Mouse (Mus musculus) left cerebral cortex, postnatal 4 days (tissue): ENCODE results near the gene Usp8. TPM values are rescaled to one million over a fixed set of nuclear protein-coding genes. Genes with fewer than 3 reads are reported as not detected.

ENCODE experiments used
- DNase-seq: peaks from one replicate; pipeline ENCODE4 v3.0.0-alpha.2; 2022
- intact Hi-C: fragments of 180-260 bp; cut with DNase I; formaldehyde crosslinking; loops from one replicate; pipeline ENCODE4 v1.15.1; 2025
- total RNA-seq, 2 experiments: library from RNA; stranded (reverse); gene quantifications; 2 replicates each; pipeline ENCODE4 v1.2.3; 2021

The Usp8 gene
- 10 to 100 TPM; 28.0 to 28.2 TPM for total RNA-seq

DNA sequence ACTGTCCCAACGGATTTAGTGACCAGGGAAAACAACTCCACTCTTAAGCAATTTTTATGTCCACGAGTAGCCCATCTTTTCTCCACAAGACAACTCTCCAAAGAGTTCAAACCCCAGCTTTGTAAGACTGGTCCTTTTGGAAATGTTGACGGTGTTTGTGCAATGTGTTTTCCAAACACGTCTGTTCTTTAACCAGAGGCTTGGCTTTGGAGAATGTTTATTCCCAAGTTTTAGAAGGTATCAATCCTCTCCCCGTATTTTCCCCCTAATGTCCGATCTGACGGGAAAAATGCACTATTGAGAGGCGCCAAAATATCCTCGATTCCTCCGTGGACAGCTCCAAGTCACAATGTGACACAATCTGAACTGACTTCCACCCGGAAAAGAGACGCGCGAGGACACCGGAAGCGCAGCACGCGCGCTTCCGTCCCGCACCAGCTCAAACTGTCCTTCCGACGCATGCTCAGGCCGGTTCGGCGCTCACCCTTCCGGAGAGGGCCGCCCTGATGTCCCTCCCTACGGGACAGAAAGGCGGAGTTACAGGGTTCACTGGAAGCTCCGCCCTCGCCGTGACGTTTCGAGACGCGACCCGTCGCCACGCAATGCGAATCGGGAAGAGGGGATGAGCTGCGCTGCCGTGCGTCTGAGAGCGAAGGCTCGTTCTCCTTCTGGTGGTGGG is at the start of gene Usp8:
TSS of gene Usp8 (plus strand) at position 570 of the 679 bp plus-strand sequence.
- peak; percentile 98 for DNase-seq
- intact Hi-C loops, result no loop called here

DNA sequence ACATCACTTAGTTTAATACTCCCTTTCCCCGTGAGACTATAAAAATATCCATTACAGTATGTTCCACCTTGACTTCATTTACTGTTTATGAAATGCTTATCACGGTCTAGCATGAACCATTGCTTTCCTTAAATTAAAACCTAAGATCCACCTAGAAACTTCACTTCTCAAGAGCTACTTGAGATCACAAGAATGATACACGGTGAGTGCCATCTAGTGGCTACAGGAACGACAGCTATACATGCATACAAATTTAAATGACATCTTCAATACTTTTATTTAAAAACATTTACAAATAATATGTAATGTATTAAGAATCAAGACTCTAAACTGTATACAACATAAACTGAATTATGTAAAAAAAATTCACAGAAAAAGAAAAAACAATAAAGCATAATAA is 43.6 kb upstream of the Usp8 start:
- peak; percentile 4 for DNase-seq
- intact Hi-C loops, result loop anchor here (5.0 kb wide), 1 partner anchor 66 kb away; no protein-coding TSS in a partner anchor

DNA sequence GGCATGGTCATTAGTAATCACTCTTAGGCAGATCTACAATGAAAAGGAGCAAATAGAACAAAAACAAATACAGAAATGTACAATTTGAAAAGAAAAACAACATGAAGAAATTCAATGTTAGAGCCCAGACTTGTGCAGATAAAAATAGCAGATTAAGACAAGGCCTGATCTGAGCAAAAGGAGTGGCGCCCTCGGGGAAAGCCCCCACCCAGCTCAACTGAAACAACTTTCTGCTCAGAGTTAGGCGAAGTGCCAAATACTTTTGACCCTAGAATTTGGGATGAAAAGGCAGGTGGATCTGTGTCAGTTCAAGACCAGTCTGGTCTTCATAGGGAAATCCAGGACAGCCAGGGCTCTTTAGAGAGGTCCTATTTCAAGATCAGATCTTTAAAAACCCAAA is 41.1 kb upstream of the Usp8 start:
- intact Hi-C loops, result no loop called here
- no peak for DNase-seq

DNA sequence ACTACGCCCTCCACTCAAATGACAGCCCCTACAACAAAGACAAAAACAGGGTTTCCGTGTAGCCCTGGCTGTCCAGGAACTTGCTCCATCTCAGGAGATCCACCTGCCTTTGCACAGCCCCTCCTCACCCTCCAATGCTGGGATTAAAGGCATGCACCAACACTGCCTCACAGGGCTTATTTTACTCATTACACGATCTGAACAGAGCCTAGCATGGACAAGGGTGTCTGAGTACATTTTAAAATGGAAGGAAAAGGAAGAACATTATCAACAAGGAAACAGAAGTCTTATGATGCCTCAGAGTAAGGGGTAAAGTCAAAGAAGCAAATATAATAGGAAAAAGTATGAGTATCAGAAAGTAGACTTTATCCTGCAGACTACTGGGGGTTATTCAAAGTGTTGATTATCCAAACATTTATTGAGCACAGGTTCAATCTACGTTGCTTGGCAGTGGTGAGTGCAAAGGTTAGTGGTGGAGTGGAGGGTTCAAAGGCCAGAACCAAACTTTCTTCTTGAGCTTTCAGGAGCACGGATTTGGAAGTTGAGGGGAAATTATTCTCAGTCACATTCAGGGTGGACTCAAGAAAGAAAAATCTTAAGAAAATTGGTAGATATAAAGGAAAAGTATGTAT is 38.4 kb upstream of the Usp8 start:
- no peak for DNase-seq
- intact Hi-C loops, result no loop called here

DNA sequence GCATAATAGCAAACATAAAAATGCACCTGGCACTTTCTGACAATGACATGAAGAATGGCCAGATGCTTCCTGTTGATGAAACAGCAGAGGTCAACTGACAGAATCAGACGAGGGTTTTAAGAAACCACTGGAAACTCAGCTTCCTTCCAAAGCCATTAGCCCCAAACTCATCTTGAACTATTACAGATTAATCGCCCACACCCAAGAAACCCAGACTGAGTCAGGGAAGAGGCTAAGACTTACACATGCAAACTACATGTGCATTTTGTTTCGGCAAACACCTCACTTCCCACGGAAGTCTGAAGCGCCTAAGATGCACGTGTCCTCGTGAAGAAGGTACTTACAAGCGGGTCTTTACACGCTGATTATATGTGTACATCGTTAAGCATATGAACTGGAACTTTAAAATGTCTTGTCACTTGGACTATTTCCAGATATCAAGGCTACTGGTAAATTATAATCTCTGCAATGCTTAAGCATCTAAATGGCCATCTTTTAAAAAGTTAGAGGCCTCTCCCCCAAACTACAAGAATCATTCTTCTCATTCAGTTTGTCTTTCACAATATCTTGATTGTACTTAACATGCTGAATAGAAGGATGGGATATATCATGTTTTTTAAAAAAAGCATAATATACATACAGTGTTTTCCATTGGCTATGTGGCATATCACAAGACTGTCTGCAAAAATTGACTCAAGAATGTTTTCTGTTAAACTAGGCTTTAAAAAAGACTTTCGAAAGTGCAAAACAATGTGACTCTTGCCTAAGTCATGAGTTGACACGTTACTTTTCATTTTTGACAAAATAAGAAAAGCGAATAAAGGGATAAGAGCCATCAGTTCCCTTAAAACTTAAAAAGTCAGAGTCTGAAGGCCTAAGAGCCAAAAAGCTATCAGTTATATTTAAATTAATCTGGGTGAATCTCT is 33.5 kb upstream of the Usp8 start:
- no peak for DNase-seq
- intact Hi-C loops, result no loop called here

DNA sequence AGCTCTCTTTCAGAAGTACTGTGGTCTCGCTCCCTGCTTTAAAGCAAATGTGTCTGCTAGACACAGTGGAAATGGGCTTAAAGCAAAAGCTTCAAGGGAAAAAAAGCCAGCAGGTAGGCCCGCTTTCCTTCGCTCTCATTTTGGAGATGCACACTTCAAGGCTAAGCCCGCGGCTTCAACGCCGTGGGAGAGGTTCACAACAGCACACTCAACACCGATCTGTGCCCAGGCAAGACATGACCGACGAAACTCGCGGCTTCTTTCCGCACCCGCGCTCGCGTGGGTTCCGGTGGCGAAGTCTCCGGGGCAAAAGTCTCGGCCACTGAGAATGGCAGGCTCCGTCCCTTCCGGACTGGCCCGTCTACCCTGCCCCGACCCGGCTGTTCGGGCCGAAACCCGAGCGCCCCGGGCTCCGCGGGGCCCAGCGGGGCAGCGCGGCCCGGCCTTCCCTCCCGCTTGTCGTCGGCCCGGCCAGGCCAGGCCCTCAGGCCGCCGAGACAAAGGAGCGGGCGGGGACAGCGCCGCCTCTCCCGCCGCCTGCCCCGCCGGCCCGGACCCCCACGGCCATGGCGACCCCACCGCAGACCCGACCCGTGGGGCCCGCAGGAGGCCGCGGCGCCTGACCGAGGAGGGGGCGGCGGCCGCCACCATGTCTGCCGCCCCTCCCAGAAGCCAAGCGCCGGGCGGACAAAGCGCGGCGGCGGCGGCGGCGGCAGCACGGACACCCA is 32.5 kb upstream of the Usp8 start:
- DNase-seq, result no peak
- intact Hi-C loops, result loop anchor here (1.0 kb wide), 1 partner anchor 16 kb away; no protein-coding TSS in a partner anchor

DNA sequence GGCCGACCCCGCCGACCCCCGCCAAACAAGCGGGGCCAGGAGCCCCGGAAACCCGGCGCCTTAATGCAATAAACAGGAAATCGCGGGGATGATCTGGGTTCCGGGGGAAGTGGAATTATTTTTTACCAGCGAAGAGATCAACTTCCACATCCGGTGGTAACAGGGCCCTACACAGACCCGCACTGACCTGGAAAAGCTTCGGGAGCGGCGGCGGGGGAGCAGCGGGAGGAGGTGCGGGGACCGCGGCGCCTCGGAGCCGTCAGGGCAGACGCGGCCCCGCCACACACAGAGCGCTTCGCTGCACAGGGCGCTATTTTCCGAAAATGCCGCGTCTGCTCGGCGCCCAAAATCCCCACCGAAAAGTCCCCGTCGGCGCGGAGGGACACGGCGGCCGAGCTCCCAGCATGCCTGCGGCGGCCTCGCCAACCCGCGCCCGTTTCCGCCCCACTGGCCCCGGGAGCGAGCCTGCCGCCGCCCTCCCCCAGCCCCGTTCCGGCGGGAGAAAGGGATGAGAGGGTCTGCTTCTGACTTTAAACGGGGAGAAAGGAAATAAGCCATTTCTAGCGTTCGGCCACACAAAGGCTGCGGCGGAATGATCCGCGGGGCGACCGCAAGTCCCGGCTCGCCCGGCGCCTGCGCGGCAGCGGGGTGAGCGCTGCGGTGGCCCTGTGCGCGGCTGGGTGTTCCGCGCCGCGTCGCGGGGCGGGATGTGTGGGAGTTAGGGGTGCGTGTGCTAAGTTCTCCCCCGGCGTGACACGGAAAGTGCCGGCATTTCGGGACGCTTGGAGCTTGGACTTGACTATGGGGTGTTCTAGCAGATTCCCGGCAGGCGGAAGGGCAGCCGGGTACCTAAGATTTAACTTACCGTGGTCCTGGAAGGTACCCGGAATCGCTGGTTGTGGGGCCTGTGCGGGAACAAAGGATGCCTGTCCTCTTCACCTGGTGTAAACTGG is 31.7 kb upstream of the Usp8 start:
- intact Hi-C loops, result loop anchor here (1.0 kb wide), 1 partner anchor 17 kb away; no protein-coding TSS in a partner anchor
- DNase-seq, result peak; percentile 86

DNA sequence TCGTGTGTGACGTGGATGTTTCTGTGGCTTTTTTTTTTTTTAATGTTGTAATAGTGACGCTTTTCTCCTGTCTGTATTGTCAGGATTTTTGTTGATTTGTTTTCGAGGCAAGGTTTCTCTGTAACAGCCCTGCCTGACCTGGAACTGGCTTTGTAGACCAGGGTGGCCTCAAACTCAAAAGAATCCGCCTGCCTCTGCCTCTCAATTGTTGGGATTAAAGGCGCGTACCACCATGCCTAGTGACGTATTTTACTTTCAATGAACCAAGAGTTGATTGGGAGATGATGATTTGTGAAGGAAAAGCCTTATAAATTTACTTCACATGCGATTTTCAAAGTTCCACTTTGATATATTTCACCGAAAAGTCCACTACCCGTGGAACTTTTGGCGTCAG is 31.0 kb upstream of the Usp8 start, which contains the start of gene Gabpb1:
TSS of gene Gabpb1 (minus strand) at position 216 of the 394 bp plus-strand sequence.
- intact Hi-C loops, result no loop called here
- no peak for DNase-seq

DNA sequence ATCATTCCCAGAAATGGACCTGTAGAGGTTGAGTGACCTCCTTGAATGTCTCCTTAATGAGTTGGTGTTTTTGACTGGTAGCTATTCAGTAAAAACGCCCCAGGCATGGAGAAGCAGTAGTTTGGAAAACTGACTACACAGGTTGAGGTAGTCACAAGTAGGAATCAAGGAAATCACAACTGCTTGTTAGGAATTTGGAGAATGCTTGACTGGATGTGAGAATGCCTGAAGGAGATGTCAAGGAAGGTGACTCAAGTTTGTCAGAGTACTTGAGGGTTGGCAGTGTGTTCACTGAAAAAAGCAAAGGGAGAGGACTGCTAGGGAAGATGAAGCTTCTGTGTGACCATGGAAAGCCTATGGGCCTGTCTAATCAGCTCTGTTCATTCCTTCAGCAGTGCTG is 29.8 kb upstream of the Usp8 start:
- intact Hi-C loops, result no loop called here
- no peak for DNase-seq

DNA sequence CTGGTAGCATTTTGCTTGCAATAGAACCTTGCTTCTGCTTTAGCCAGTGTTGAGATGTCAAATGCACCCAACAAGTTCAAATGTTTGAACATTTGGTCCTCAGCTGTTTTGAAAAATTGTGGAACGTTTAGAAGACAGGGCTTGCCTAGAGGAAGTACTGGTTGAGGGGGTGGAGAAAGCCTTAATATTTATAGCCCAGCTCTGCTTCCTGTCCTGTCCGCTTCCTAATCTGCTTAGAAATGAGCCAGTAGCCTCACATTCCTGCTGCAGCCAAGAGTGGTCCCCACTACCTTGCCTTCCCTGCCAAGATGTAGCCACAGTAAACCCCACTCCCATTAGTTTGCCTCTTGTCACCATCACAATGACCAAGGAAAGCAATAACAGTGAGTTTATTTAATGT is 24.8 kb upstream of the Usp8 start:
- intact Hi-C loops, result no loop called here
- DNase-seq, result no peak

DNA sequence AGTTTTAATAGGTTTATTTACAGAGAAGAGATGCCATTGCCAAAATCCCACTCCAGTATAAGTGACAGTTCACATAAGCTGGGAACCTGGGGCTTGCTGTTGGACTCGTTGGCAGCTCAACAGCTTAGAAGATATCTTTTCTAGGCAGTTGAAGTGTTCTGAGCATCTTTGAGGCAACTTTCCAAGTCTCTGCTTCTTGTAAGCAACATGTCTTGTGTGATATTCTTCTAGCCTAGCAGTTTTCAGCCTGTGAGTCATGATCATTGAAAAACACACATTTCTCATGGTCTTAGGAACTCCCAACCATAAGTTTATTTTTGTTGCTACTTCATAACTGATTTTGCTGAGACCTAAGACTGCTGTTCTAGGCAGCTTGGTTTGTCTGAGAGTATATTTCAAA is 24.2 kb upstream of the Usp8 start:
- no peak for DNase-seq
- intact Hi-C loops, result no loop called here

DNA sequence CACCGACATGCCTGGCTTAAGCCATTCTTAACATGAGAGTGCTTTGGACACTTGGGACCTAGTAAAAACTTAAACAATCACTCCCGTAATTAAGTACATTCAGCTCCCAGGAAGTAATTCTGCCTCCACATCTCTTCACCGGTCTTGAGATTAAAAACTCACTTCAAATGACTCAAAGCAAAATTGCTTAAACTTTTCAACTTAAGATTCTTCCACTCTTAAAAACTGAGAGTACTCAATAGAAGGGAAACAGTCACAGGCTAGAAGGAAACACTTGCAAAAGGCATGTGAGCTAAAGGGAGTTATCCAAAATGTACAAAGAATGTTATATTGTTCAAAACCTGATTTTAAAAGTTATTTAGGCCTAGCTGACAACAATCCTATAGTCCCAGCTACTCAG is 15.8 kb upstream of the Usp8 start:
- DNase-seq, result no peak
- intact Hi-C loops, result no loop called here

DNA sequence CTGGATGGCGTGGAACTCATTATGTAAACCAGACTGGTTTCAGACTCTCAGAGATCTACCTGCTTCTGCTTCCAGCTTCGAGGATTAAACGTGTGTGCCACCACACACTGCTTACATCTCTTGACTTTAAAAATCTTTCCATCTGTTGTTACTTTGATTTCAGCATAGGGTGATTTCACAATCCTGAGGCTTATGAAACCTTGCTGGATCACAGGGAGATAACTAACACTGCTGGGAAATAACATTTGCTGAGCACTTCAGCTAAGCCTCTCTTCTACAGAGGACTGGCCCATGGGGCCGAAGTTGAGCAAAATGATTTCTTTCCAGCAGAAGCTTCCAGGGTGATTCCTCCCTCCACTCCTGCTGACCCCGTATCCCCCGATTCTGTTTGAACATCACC is 11.8 kb upstream of the Usp8 start:
- DNase-seq, result no peak
- intact Hi-C loops, result no loop called here

DNA sequence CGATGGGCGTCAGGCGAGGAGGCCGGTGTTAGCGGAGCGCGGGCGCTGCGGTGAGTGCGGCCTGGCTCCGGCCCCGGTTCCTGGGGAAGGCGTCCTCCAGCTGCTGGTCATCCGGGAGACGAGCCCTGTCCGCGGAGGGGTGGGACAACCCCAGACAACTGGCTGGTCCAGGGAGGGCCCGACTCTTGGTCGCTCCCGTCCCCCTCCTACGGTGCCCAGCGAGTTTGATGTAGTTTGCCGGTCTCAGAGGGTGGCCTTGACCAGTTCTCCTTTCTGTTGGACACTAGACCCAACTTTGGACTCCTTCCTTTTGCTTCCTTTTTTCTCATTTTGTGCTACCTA is 281 bp downstream of the Usp8 start:
- DNase-seq, result no peak
- intact Hi-C loops, result no loop called here

DNA sequence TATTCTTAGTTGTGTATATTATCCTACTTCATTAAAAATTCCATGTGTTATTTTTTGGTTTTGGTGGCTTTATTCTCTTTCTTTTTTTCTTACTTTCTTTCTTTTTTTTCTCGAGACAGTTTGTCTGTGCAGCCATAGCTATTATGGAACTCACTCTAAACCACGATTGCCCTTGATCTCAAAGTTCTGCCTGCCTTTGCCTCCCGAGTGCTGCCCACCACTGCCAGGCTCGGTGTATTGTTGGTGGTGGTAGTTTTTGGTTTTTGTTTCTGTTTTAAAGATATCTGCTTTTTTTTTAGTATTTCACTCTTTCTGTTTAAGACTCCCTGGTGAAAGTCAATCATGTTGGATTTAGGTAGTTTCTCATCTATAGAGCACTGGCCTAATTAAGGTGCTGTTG is 1.2 kb downstream of the Usp8 start:
- intact Hi-C loops, result no loop called here
- DNase-seq, result no peak

DNA sequence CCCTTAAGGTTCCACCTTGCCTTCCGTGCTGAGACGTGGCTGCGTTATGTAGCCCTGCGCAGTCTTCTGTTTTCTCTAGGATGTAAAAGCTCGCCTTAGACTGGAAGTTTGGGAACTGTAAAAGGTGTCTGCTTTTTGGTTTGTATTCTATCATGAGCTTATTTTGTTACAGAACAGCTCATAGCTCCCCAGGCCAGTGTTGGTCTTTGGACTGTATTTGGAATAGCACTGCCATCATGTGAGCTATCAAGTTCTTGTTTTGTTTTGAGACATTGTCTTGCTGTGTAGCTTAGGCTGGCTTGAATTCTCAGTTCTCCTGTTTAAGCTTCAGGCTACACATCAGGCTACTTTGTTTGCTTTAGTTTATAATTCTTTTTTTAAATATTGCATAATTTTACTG is 5.4 kb downstream of the Usp8 start:
- no peak for DNase-seq
- intact Hi-C loops, result no loop called here

DNA sequence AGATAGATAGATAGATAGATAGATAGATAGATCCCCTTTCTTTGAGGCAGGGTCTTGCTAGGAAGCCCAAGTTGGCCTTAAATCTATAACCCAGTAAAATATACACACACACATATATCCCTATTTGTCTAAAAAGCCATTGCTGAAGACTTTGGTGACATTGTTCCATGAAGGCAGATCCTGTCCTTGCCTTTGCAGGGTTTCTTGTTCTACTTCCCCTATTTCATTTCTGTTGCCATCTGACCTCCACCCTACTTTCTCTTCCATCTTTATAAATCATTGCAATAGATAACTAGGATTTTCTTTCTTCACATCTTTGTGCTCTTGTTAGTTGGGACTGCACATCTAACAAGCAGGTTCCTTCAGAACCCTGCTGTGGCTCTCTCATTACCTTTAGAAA is 5.8 kb downstream of the Usp8 start:
- no peak for DNase-seq
- intact Hi-C loops, result no loop called here

DNA sequence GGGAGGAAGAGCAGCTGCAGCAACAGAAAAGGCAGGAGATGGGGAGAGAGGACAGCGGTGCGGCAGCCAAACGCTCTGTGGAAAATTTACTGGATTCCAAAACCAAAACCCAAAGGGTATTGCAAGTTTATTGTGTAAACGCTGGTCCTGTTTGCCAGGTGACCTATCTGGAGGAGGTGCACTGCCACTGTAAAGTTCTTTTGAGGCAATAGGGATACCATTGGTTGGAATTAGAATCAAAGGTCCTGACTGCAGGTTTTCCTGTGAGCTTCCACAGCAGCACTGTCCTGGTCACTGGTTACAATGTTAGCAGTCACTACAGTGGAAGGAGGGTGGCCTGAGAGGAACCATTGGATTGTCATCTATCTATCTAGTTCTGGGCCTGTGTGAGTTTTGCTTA is 22.1 kb downstream of the Usp8 start:
- intact Hi-C loops, result no loop called here
- no peak for DNase-seq

DNA sequence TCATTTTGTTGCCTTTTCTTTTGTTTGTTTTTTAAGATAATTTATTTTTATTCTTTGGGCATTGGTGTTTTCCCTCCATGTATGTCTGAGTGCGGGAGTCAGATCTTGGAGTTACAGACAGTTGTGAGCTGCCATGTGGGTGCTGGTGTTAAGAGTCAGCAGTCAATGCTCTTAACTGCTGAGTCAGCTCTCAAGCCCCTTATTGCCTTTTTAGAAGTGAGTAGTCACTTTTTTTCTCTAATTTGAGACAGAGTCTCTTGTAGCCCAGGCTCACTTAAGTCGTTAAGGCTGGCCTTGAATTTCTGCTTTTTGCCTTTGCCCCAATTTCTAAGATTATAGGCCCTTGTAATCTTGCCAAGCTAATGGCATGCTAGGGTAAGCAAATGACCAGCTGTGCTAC is 23.4 kb downstream of the Usp8 start:
- intact Hi-C loops, result loop anchor here (10.0 kb wide), 1 partner anchor 314 kb away; no protein-coding TSS in a partner anchor
- DNase-seq, result no peak
